In the genomic region with DNA sequence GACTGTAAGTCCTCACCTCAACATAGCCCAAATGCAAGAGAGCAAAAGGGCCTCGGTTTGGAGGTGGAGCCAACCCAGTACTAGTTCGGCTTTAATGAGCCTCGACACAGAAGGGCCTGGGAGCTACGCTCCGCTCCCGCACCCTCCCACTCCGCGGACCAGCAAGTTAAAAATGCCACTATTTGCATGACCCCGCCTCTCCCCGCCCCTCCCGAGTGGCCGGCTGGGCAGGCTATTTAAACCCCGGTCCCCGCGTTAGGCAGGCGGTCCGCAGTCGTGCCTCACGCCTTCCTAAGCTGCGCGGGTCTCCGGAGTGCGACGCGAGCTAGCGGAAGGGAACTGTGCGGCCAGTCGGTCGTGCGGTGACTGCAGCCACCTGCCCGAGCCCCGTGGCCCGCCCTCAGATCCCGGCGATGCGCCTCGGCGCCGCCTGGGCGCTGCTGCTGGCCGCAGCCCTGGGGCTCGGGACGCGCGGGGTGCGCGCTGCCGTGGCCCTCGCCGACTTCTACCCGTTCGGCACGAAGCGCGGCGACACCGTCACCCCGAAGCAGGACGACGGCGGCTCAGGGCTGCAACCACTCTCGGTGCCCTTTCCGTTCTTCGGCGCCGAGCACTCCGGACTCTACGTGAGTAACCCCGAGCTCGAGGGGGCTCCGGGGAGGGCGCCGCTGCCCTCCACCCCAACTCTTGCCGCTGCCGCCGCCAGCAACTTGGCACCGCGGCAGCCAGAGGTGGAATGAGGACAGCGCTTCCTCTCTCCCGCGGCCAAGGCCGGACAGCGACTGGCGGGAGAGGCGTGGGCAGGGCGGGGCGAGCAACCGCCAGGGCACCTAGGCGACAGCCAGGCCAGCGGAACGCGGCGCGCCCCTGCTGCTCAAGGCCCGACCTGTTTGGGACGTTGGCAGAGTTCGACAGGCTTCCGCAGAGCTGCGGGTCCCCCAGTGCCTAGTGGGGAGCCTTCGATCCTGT, we compare ENCODE assay signal across 8 mouse cellular contexts. TPM values are rescaled to one million over a fixed set of nuclear protein-coding genes. Genes with fewer than 3 reads are reported as not detected.
DNase-seq lines count a peak whose midpoint lies in the region; ATAC-seq and TF ChIP-seq lines count a peak whose summit lies in the region.

Gene Sned1 (plus strand): TSS at position 266 of the 969 bp plus-strand sequence.

- TF ChIP-seq CTCF in liver, adult 2 months (IDR thresholded peaks at IDR 0.05; ENCODE audit: low read depth, low read length) = no peak

- H3K27ac ChIP-seq in brown adipose tissue, adult 24 weeks (replicated peaks; ENCODE audit: low read depth, low read length) = no peak within 1 kb of the TSS
- H3K27ac ChIP-seq in forebrain, embryonic 11.5 days (ENCODE audit: low read depth, low read length) = no peak within 1 kb of the TSS
- H3K27ac ChIP-seq in heart, embryonic 14.5 days (replicated peaks in 1 of 2; ENCODE audit: control insufficient read depth in 1 of 2, insufficient read depth in 1 of 2, low read depth in 2 of 2, low read length in 2 of 2) = peak within 1 kb of the TSS in 1 of 2 experiments; percentile 45; a peak in 1 of 4 replicates
- H3K27ac ChIP-seq in liver, adult 2 months (replicated peaks; ENCODE audit: insufficient read depth, low read depth, low read length) = peak within 1 kb of the TSS; percentile 70

- ATAC-seq in forebrain, embryonic 11.5 days (replicated peaks; ENCODE audit: low FRiP score) = peak; percentile 86
- peak; percentile 87 for ATAC-seq in heart, embryonic 14.5 days (ENCODE audit: insufficient number of reproducible peaks, insufficient read depth, low FRiP score, low read depth)
- ATAC-seq in monocyte, adult 5-6 weeks (replicated peaks; ENCODE audit: insufficient number of reproducible peaks, low FRiP score, low TSS enrichment, poor library complexity, severe bottlenecking) = peak; percentile 54; the same call in 1 of the 2 replicates

- no peaks in the 10 kb centered on the region for H3K9me3 ChIP-seq in forebrain, embryonic 11.5 days (ENCODE audit: control insufficient read depth, low read length)
- H3K9me3 ChIP-seq in heart, embryonic 14.5 days (ENCODE audit: control insufficient read depth, low read length) = no peaks in the 10 kb centered on the region

- peaks cover 10% of the 10 kb centered on the region; the same call in 1 of the 2 replicates for H3K79me2 ChIP-seq in liver, adult 2 months (ENCODE audit: control insufficient read depth, insufficient read depth, low read length)

- H3K27me3 ChIP-seq in forebrain, embryonic 11.5 days (ENCODE audit: control insufficient read depth, insufficient read depth, low read length) = peaks cover 21% of the 10 kb centered on the region
- H3K27me3 ChIP-seq in heart, embryonic 14.5 days (ENCODE audit: control insufficient read depth, insufficient read depth, low read length) = peaks cover 25% of the 10 kb centered on the region
- no peaks in the 10 kb centered on the region for H3K27me3 ChIP-seq in liver, adult 2 months (ENCODE audit: control insufficient read depth, insufficient read depth, low read length)

- peak; percentile 39 for DNase-seq in B cell, adult 2 months
- DNase-seq in forebrain, embryonic 11.5 days (ENCODE audit: low spot score) = peak; percentile 89
- peak; percentile 96 for DNase-seq in kidney, postnatal 10 days
- peak; percentile 91 for DNase-seq in liver, adult 2 months (ENCODE audit: extremely low read depth, low read depth, low spot score)
- DNase-seq in spleen, postnatal 36 days (ENCODE audit: low spot score in 2 of 2) = peak; percentile 70 to 71

- no peaks in the 10 kb centered on the region for H3K36me3 ChIP-seq in forebrain, embryonic 11.5 days (ENCODE audit: control insufficient read depth, insufficient read depth, low read length)
- H3K36me3 ChIP-seq in heart, embryonic 14.5 days (ENCODE audit: control insufficient read depth, insufficient read depth, low read length) = no peaks in the 10 kb centered on the region
- H3K36me3 ChIP-seq in liver, adult 2 months (ENCODE audit: control insufficient read depth, insufficient read depth, low read length) = no peaks in the 10 kb centered on the region

- H3K4me3 ChIP-seq in brown adipose tissue, adult 24 weeks (ENCODE audit: insufficient read depth, low read depth, low read length) = peak within 1 kb of the TSS; percentile 67
- peak within 1 kb of the TSS; percentile 47 for H3K4me3 ChIP-seq in forebrain, embryonic 11.5 days (ENCODE audit: low read depth, low read length)
- peak within 1 kb of the TSS; percentile 45 to 58 for H3K4me3 ChIP-seq in heart, embryonic 14.5 days (ENCODE audit: control insufficient read depth in 1 of 2, insufficient read depth in 1 of 2, low read depth in 1 of 2, low read length in 2 of 2)
- peak within 1 kb of the TSS; percentile 60 for H3K4me3 ChIP-seq in liver, adult 2 months (ENCODE audit: insufficient read depth, low read depth, low read length)

- H3K9ac ChIP-seq in forebrain, embryonic 11.5 days (ENCODE audit: low read length) = peak within 1 kb of the TSS; percentile 55
- H3K9ac ChIP-seq in heart, embryonic 14.5 days (ENCODE audit: low read length) = peak within 1 kb of the TSS; percentile 74
- H3K9ac ChIP-seq in liver, adult 2 months (ENCODE audit: low read depth, low read length) = peak within 1 kb of the TSS; percentile 81

- TF ChIP-seq POLR2A in liver, adult 2 months (IDR thresholded peaks at IDR 0.05; ENCODE audit: extremely low read depth, insufficient read depth, low read length) = peak; percentile 96

- no peaks in the 10 kb centered on the region for H3K4me1 ChIP-seq in brown adipose tissue, adult 24 weeks (ENCODE audit: control insufficient read depth, insufficient read depth, insufficient read length, low read length)
- peaks cover 11% of the 10 kb centered on the region; the same call in 1 of the 2 replicates for H3K4me1 ChIP-seq in forebrain, embryonic 11.5 days (replicated peaks; ENCODE audit: control insufficient read depth, insufficient read depth, low read length)
- H3K4me1 ChIP-seq in heart, embryonic 14.5 days (ENCODE audit: control insufficient read depth in 2 of 2, insufficient read depth in 2 of 2, low read length in 2 of 2) = peaks cover 6 to 9% of the 10 kb centered on the region in 2 experiments
- peaks cover 6% of the 10 kb centered on the region for H3K4me1 ChIP-seq in liver, adult 2 months (ENCODE audit: control insufficient read depth, insufficient read depth, low read length)

- peak within 1 kb of the TSS; percentile 100 for H3K4me2 ChIP-seq in forebrain, embryonic 11.5 days (ENCODE audit: low read depth, low read length, severe bottlenecking)
- H3K4me2 ChIP-seq in heart, embryonic 14.5 days (ENCODE audit: low read length) = peak within 1 kb of the TSS; percentile 99

- WGBS in forebrain, embryonic 11.5 days = under 1% methylated on average over 92 of the region's 100 CpGs
- under 1% methylated on average over 95 of the region's 100 CpGs for WGBS in heart, embryonic 14.5 days
- WGBS in liver, adult 2 months = under 1% methylated on average over 99 of the region's 100 CpGs

RNA-seq across cellular contexts. Expression of gene Sned1, which starts in this region (rescaled TPM):
- polyA plus RNA-seq in brown adipose tissue, adult 24 weeks (2012; ENCODE audit: insufficient read depth, insufficient read length, missing spikeins) = 2.3 and 4.7 TPM in 2 replicates
- polyA plus RNA-seq in forebrain, embryonic 11.5 days (2014; fragmentation: Nextera tagmentation; extraction: Ambion mirVana) = 2.2 and 3.2 TPM in 2 replicates
- polyA plus RNA-seq in heart, embryonic 14.5 days (2014; fragmentation: Nextera tagmentation; extraction: Ambion mirVana) = 3.1 TPM in 2 replicates
- 5.2 and 5.3 TPM in 2 replicates for total RNA-seq in liver, adult 2 months (2014; rRNA removed)
- polyA plus RNA-seq in liver, adult 2 months (2012; rRNA removed) = 6.4 and 8.4 TPM in 2 replicates
- total RNA-seq in monocyte, adult 5-6 weeks (2017) = 0.19 to 1.5 TPM (median 0.19 TPM) in 3 replicates

Comparison
In these comparisons a context has a peak if more than half of its experiments do, and no peak if none do; other contexts are left out.
1. DNase-seq: peak in every context shown above with its lines; median percentile 96 in kidney, postnatal 10 days; 91 in liver, adult 2 months; 89 in forebrain, embryonic 11.5 days; 70 in spleen, postnatal 36 days; 39 in B cell, adult 2 months.